8 mouse cellular contexts compared by ENCODE assay signal in genomic region chr7:16046101-16046480, GRCm38 (mm10). TPM values are rescaled to one million over a fixed set of nuclear protein-coding genes. Genes with fewer than 3 reads are reported as not detected.
DNase-seq lines count a peak whose midpoint lies in the region; ATAC-seq lines count a peak whose summit lies in the region.

No protein-coding gene starts in this region.

- no peaks in the 10 kb centered on the region; the same call in 1 of the 2 replicates for H3K36me3 ChIP-seq in liver, embryonic 15.5 days (replicated peaks)

- DNase-seq in layer of hippocampus, adult 11-12 months (ENCODE audit: low spot score): peak; percentile 43
- no peak for DNase-seq in layer of hippocampus, adult 9-10 months (ENCODE audit: low spot score)
- DNase-seq in brain, adult 2 months (ENCODE audit: low read depth, low spot score): peak; percentile 46
- peak; percentile 48 for DNase-seq in gastrocnemius, postnatal 10 days
- peak; percentile 95 for DNase-seq in induced T-regulatory cell, adult 2 months (ENCODE audit: low read depth)
- DNase-seq in naive thymus-derived CD4-positive, alpha-beta T cell, adult 2 months (ENCODE audit: low read depth): peak; percentile 86
- DNase-seq in thymus, postnatal 14 days: peak; percentile 91

- peak overlapping the region; percentile 88 for H3K4me3 ChIP-seq in liver, embryonic 15.5 days (replicated peaks)

- H3K27ac ChIP-seq in liver, embryonic 15.5 days (replicated peaks): peak overlapping the region; percentile 91

- no peaks in the 10 kb centered on the region for H3K27me3 ChIP-seq in liver, embryonic 15.5 days

- WGBS in liver, embryonic 15.5 days (ENCODE audit: insufficient replicate concordance): 0% methylated on average over 7 of the region's 7 CpGs

- ATAC-seq in liver, embryonic 15.5 days (ENCODE audit: insufficient read depth): peak; percentile 50

- peak overlapping the region; percentile 99 for H3K4me2 ChIP-seq in liver, embryonic 15.5 days

- peaks cover 83% of the 10 kb centered on the region for H3K4me1 ChIP-seq in liver, embryonic 15.5 days (replicated peaks)

- H3K9ac ChIP-seq in liver, embryonic 15.5 days: peak overlapping the region; percentile 92

- H3K9me3 ChIP-seq in liver, embryonic 15.5 days (replicated peaks): no peaks in the 10 kb centered on the region

RNA-seq across cellular contexts. Expression of gene Bicra, which starts 1.6 kb away (rescaled TPM):
- total RNA-seq in gastrocnemius, postnatal 10 days (2021): 10 to 100 TPM in 1 of 2 experiments, 1 to 10 TPM in 1; 8.2 to 11.5 TPM
- 1.6 and 1.9 TPM in 2 replicates for polyA plus RNA-seq in liver, embryonic 15.5 days (2015; fragmentation: Nextera tagmentation; extraction: Ambion mirVana)

RNA-seq across cellular contexts. Expression of gene Zfp541, which starts 15.5 kb away (rescaled TPM):
- total RNA-seq in gastrocnemius, postnatal 10 days (2021): not detected
- polyA plus RNA-seq in liver, embryonic 15.5 days (2015; fragmentation: Nextera tagmentation; extraction: Ambion mirVana): not detected in 2 replicates

RNA-seq across cellular contexts. Expression of gene Napa, which starts 52.2 kb away (rescaled TPM):
- 100 to 1,000 TPM; 123 to 145 TPM for total RNA-seq in gastrocnemius, postnatal 10 days (2021)
- 159 and 169 TPM in 2 replicates for polyA plus RNA-seq in liver, embryonic 15.5 days (2015; fragmentation: Nextera tagmentation; extraction: Ambion mirVana)
